Mouse (Mus musculus) thymus, adult 2 months (tissue): ENCODE results near the gene Acss2.

Experiments used
- CTCF ChIP-seq: fragments of 200-500 bp; IDR thresholded peaks from 2 replicates; pipeline ENCODE4 v1.5.1; 2012; ENCODE audit warnings: mild to moderate bottlenecking, control low read depth, low read length, moderate library complexity, borderline replicate concordance; ENCODE audit not compliant: control insufficient read depth, poor library complexity, insufficient read depth; ENCODE audit errors: extremely low read depth
- POLR2A ChIP-seq: fragments of 200-500 bp; IDR thresholded peaks from 2 replicates; pipeline ENCODE4 v1.6.1; 2012; ENCODE audit warnings: mild to moderate bottlenecking, low read length, control low read depth, moderate library complexity; ENCODE audit not compliant: control insufficient read depth, poor library complexity, insufficient read depth; ENCODE audit errors: extremely low read depth

DNA sequence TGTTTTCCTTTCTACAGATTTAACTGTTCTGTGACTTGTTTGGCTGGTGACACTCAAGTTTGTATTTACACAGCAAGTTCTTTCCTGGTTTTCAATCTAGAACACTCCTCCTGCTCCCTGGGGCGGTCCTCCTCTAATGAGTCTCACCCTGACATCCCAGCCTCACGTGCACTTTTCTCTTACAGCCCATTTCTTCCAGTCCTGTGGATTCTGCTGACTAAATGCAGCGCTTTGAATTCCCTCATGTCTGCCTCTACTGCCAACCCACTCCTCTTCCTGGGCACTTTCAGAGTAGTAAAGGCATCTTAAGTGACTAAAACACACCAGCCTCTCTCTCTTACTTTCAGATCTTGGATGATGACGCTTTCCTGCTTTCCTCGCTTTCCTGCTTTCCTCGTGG, 73.9 kb downstream of the Acss2 start:
- TF ChIP-seq CTCF (no peak), POLR2A (no peak)
